Mouse (Mus musculus): Measurements from ENCODE around the gene Taf9b. TPM values are rescaled to one million over a fixed set of nuclear protein-coding genes. Genes with fewer than 3 reads are reported as not detected.

Gene Taf9b
- polyA plus RNA-seq, 1 experiment from 2014 or later, result 21.0 TPM

GRCm38 (mm10) chrX:106165089-106165488 is 55.9 kb downstream of the Taf9b start:
- no peaks in the 10 kb centered on the region for H3K27me3 ChIP-seq (ENCODE audit: control insufficient read depth, insufficient read depth, low read length)
- no peaks in the 10 kb centered on the region for H3K36me3 ChIP-seq (ENCODE audit: control insufficient read depth, insufficient read depth, low read length)
- no peak for ATAC-seq (replicated peaks; ENCODE audit: insufficient number of reproducible peaks, low FRiP score, low TSS enrichment)
- H3K27ac ChIP-seq (ENCODE audit: low read depth, low read length), result no peak overlapping the region
- H3K4me2 ChIP-seq, result no peak overlapping the region
- 69% methylated on average over 1 of the region's 1 CpGs for WGBS (ENCODE audit: insufficient replicate concordance)
- no peaks in the 10 kb centered on the region for H3K9me3 ChIP-seq (replicated peaks; ENCODE audit: control insufficient read depth, low read length)
- H3K4me3 ChIP-seq (ENCODE audit: low read depth, low read length), result no peak overlapping the region
- no peaks in the 10 kb centered on the region for H3K4me1 ChIP-seq (ENCODE audit: control insufficient read depth, insufficient read depth, low read length)
- H3K9ac ChIP-seq (ENCODE audit: low read depth, low read length), result no peak overlapping the region

- H3K27ac ChIP-seq (ENCODE audit: low read depth, low read length), result no peak overlapping the region
- H3K4me2 ChIP-seq, result no peak overlapping the region
- no peaks in the 10 kb centered on the region for H3K4me1 ChIP-seq (ENCODE audit: control insufficient read depth, insufficient read depth, low read length)
- H3K27me3 ChIP-seq (ENCODE audit: control insufficient read depth, insufficient read depth, low read length), result no peaks in the 10 kb centered on the region
- no peak for ATAC-seq (replicated peaks; ENCODE audit: insufficient number of reproducible peaks, low FRiP score, low TSS enrichment)
- H3K9ac ChIP-seq (ENCODE audit: low read depth, low read length), result no peak overlapping the region
- no peak overlapping the region for H3K4me3 ChIP-seq (ENCODE audit: low read depth, low read length)
- H3K9me3 ChIP-seq (replicated peaks; ENCODE audit: control insufficient read depth, low read length), result no peaks in the 10 kb centered on the region
- H3K36me3 ChIP-seq (ENCODE audit: control insufficient read depth, insufficient read depth, low read length), result no peaks in the 10 kb centered on the region
- 69% methylated on average over 5 of the region's 5 CpGs for WGBS (ENCODE audit: insufficient replicate concordance)
These were observed 56.4 kb downstream of the Taf9b start for GRCm38 (mm10) chrX:106164555-106164954.

- Histone ChIP-seq H3K36me3 (ENCODE audit: control insufficient read depth, insufficient read depth, low read length) (no peaks in the 10 kb centered on the region), H3K4me2 (no peak overlapping the region), H3K27me3 (ENCODE audit: control insufficient read depth, insufficient read depth, low read length) (no peaks in the 10 kb centered on the region), H3K27ac (ENCODE audit: low read depth, low read length) (no peak overlapping the region), H3K9me3 (replicated peaks; ENCODE audit: control insufficient read depth, low read length) (no peaks in the 10 kb centered on the region), H3K4me1 (ENCODE audit: control insufficient read depth, insufficient read depth, low read length) (no peaks in the 10 kb centered on the region), H3K9ac (ENCODE audit: low read depth, low read length) (no peak overlapping the region), H3K4me3 (ENCODE audit: low read depth, low read length) (no peak overlapping the region)
- no peak for ATAC-seq (replicated peaks; ENCODE audit: insufficient number of reproducible peaks, low FRiP score, low TSS enrichment)
- 45% methylated on average over 5 of the region's 5 CpGs for WGBS (ENCODE audit: insufficient replicate concordance)
These were observed 57.0 kb downstream of the Taf9b start for GRCm38 (mm10) chrX:106163995-106164394.

Other genes with a start within 250 kb of the Taf9b start
- 54.8 and 55.7 TPM in 2 replicates for gene Magt1, start 209.3 kb downstream of the Taf9b start, polyA plus RNA-seq (2014; fragmentation: Nextera tagmentation; extraction: Ambion mirVana)
- 797 and 837 TPM in 2 replicates for gene Cox7b, start 205.5 kb downstream of the Taf9b start, polyA plus RNA-seq (2014; fragmentation: Nextera tagmentation; extraction: Ambion mirVana)
- gene Atp7a, start 193.9 kb downstream of the Taf9b start, polyA plus RNA-seq (2014; fragmentation: Nextera tagmentation; extraction: Ambion mirVana), result 18.2 and 21.8 TPM in 2 replicates
- 0.31 and 0.34 TPM in 2 replicates for gene Tlr13, start 78.0 kb downstream of the Taf9b start, polyA plus RNA-seq (2014; fragmentation: Nextera tagmentation; extraction: Ambion mirVana)
- gene Pgk1, start 34.1 kb downstream of the Taf9b start, polyA plus RNA-seq (2014; fragmentation: Nextera tagmentation; extraction: Ambion mirVana), result 725 and 775 TPM in 2 replicates
- not detected in 2 replicates for gene Fnd3c2, start 34.2 kb upstream of the Taf9b start, polyA plus RNA-seq (2014; fragmentation: Nextera tagmentation; extraction: Ambion mirVana)